ENCODE assay signal across 10 mouse cellular contexts in the genomic region with DNA sequence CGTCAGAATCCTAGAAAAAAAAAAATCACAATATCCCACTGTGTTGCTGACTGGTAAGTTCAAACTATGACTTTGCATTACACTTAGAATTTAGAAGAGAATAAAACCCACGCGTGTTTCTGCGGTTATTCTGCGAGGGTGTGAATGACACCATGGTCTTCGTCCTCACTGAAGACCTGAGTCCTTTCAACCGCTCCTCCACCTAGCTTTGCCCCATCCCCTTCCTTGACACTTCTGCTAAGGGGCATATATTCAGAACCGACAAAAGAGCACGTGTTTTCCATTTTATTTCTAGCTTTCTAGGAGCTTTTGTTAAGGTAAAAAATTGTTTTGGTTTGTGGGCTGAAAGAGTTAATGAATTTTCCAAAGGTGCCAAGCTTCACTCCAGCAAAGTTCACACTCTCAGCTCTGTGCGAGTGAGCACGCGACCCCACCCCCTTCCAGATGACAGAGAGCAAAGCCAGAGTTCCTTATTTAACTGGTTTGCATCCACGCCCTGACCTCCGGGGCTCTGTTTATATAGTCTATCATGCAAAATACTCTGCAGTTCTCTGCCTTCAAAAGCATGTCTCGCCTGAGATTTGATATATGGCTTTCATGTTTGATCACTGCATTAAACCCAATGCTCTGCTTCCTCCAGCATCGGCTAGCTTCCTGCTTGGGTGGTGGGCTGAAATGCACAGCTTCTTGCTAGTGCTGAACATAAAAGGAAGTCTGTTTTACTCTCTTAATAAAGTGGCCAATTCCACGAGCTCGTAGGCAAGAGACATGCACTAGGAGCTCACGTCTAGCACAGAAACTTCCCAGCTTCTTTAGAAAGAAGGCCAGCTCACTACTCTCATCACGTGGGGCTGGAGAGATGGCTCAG.
DNase-seq lines count a peak whose midpoint lies in the region; ATAC-seq lines count a peak whose summit lies in the region.
"Had no signal": no experiment of that assay in that cellular context is flagged by ENCODE, and none has a peak within 500 bp of the region (broad histone marks: within the 10 kb centered on the region; RNA-seq: fewer than 3 reads in every experiment).

No protein-coding gene starts in this region.

- peak; percentile 80 for DNase-seq in heart, adult 11 months
- DNase-seq in heart, postnatal 25 days (ENCODE audit: low spot score), result no peak
- DNase-seq in lung, postnatal 25 days (ENCODE audit: low spot score), result no peak
- no peak for DNase-seq in urinary bladder, postnatal 14 days (ENCODE audit: low spot score)
- DNase-seq in thymus, postnatal 36 days, result no peak
- DNase-seq: thymus, postnatal 14 days had no signal

- 19% methylated on average over 20 of the region's 20 CpGs for WGBS in lung, embryonic 16.5 days
- WGBS in stomach, embryonic 15.5 days, result 14% methylated on average over 20 of the region's 20 CpGs

- H3K36me3 ChIP-seq in lung, embryonic 16.5 days (ENCODE audit: control insufficient read depth, insufficient read depth, low read length), result no peaks in the 10 kb centered on the region
- H3K36me3 ChIP-seq in stomach, embryonic 15.5 days, result no peaks in the 10 kb centered on the region
- H3K36me3 ChIP-seq: midbrain, embryonic 13.5 days had no signal

- peak overlapping the region; percentile 41 for H3K4me2 ChIP-seq in lung, embryonic 16.5 days (ENCODE audit: low read depth, low read length)
- H3K4me2 ChIP-seq in stomach, embryonic 15.5 days, result peak overlapping the region; percentile 29

- no peak overlapping the region for H3K27ac ChIP-seq in lung, embryonic 16.5 days (ENCODE audit: low read length)
- peak overlapping the region; percentile 53 for H3K27ac ChIP-seq in stomach, embryonic 15.5 days
- H3K27ac ChIP-seq: midbrain, embryonic 13.5 days had no signal

- intact Hi-C loops in heart, postnatal 25 days (cut with DNase I), result no loop called here

- no peak overlapping the region for H3K4me3 ChIP-seq in lung, embryonic 16.5 days (ENCODE audit: low read length)
- no peak overlapping the region; the same call in 1 of the 2 replicates for H3K4me3 ChIP-seq in stomach, embryonic 15.5 days (replicated peaks)
- H3K4me3 ChIP-seq: midbrain, embryonic 13.5 days had no signal

- peak; percentile 79 for ATAC-seq in lung, embryonic 16.5 days (ENCODE audit: low read depth)
- ATAC-seq in hematopoietic stem cell, adult 5-6 weeks (replicated peaks in 1 of 2; ENCODE audit: insufficient read depth in 1 of 2, low FRiP score in 2 of 2, low TSS enrichment in 1 of 2, low read depth in 1 of 2, poor library complexity in 2 of 2, severe bottlenecking in 2 of 2), result peak; percentile 39 to 42; a peak in 2 of 4 replicates
- ATAC-seq in stomach, embryonic 15.5 days (ENCODE audit: insufficient read depth, low FRiP score, low read depth), result peak; percentile 89
- ATAC-seq: midbrain, embryonic 13.5 days had no signal

- no peaks in the 10 kb centered on the region for H3K9me3 ChIP-seq in lung, embryonic 16.5 days (ENCODE audit: control insufficient read depth, low read length)
- H3K9me3 ChIP-seq in stomach, embryonic 15.5 days, result no peaks in the 10 kb centered on the region
- H3K9me3 ChIP-seq: midbrain, embryonic 13.5 days had no signal

- H3K27me3 ChIP-seq in lung, embryonic 16.5 days (ENCODE audit: control insufficient read depth, insufficient read depth, low read depth, low read length), result no peaks in the 10 kb centered on the region
- no peaks in the 10 kb centered on the region for H3K27me3 ChIP-seq in stomach, embryonic 15.5 days (replicated peaks)
- H3K27me3 ChIP-seq: midbrain, embryonic 13.5 days had no signal

- H3K9ac ChIP-seq in lung, embryonic 16.5 days (ENCODE audit: low read length), result no peak overlapping the region
- no peak overlapping the region for H3K9ac ChIP-seq in stomach, embryonic 15.5 days
- H3K9ac ChIP-seq: midbrain, embryonic 13.5 days had no signal

- peaks cover 8% of the 10 kb centered on the region for H3K4me1 ChIP-seq in lung, embryonic 16.5 days (replicated peaks; ENCODE audit: control insufficient read depth, insufficient read depth, low read length)
- 0 out of 2 replicates have a peak, but pooled peaks cover 8% of the 10 kb centered on the region for H3K4me1 ChIP-seq in stomach, embryonic 15.5 days
